Mouse (Mus musculus) skeletal muscle tissue, adult 2 months (tissue): ENCODE data around the gene Fkrp.

Experiments used
- DNase-seq: peaks from one replicate; pipeline ENCODE4 v3.0.0-alpha.2; 2012; ENCODE audit warnings: low read depth, low spot score

Fkrp gene

GRCm38 (mm10) chr7:16793010-16793725, 23.4 kb downstream of the Fkrp start:
- DNase-seq = no peak

- DNase-seq = no peak
Observed at GRCm38 (mm10) chr7:16792316-16792715, 24.2 kb downstream of the Fkrp start.

GRCm38 (mm10) chr7:16785541-16786083, 30.9 kb downstream of the Fkrp start:
- DNase-seq = no peak

GRCm38 (mm10) chr7:16784498-16784976, 32.0 kb downstream of the Fkrp start:
- DNase-seq = peak; percentile 21

- peak; percentile 63 for DNase-seq
Observed at GRCm38 (mm10) chr7:16783758-16784415, 32.6 kb downstream of the Fkrp start.

- DNase-seq = peak; percentile 25
Observed at GRCm38 (mm10) chr7:16783224-16783688, 33.3 kb downstream of the Fkrp start.

- no peak for DNase-seq
Observed at GRCm38 (mm10) chr7:16782555-16783125, 33.9 kb downstream of the Fkrp start.

- no peak for DNase-seq
Observed at GRCm38 (mm10) chr7:16781816-16782554, 34.5 kb downstream of the Fkrp start.

- DNase-seq = no peak
Observed at GRCm38 (mm10) chr7:16781555-16781815, 35.0 kb downstream of the Fkrp start.

- DNase-seq = peak; percentile 92
Observed at GRCm38 (mm10) chr7:16780825-16781554, 35.5 kb downstream of the Fkrp start, which contains the start of gene Slc1a5. Gene Slc1a5 (plus strand): TSS chr7:16781340.

- peak; percentile 84 for DNase-seq
Observed at GRCm38 (mm10) chr7:16780076-16780475, 36.5 kb downstream of the Fkrp start.

GRCm38 (mm10) chr7:16775888-16776287, 40.6 kb downstream of the Fkrp start:
- no peak for DNase-seq

GRCm38 (mm10) chr7:16766443-16766842, 50.1 kb downstream of the Fkrp start:
- DNase-seq = no peak

- peak; percentile 79 for DNase-seq
Observed at GRCm38 (mm10) chr7:16763463-16764218, 52.9 kb downstream of the Fkrp start.

GRCm38 (mm10) chr7:16761630-16762029, 54.9 kb downstream of the Fkrp start:
- DNase-seq = no peak

- peak; percentile 89 for DNase-seq
Observed at GRCm38 (mm10) chr7:16761005-16761481, 55.5 kb downstream of the Fkrp start.

GRCm38 (mm10) chr7:16760292-16760691, 56.2 kb downstream of the Fkrp start:
- DNase-seq = peak; percentile 84
